Mouse (Mus musculus) thymus, adult 2 months (tissue): ENCODE measurements around the gene Il25. TPM values are rescaled to one million over a fixed set of nuclear protein-coding genes. Genes with fewer than 3 reads are reported as not detected.

Experiments
- DNase-seq: peaks from one replicate; pipeline ENCODE4 v3.0.0; 2021
- H3K27ac ChIP-seq: fragments of 200-500 bp; 2 replicates; pipeline ENCODE4 v1.5.1; 2012; ENCODE audit warnings: low read length, control low read depth; ENCODE audit not compliant: control insufficient read depth, insufficient read depth
- H3K27me3 ChIP-seq: fragments of 200-500 bp; 2 replicates; pipeline ENCODE4 v1.6.1; 2012; ENCODE audit warnings: mild to moderate bottlenecking, low read length, moderate library complexity, mixed read lengths; ENCODE audit not compliant: control insufficient read depth, insufficient read depth
- H3K36me3 ChIP-seq: fragments of 200-500 bp; 2 replicates; pipeline ENCODE4 v1.6.1; 2012; ENCODE audit warnings: mild to moderate bottlenecking, low read length, moderate library complexity; ENCODE audit not compliant: control insufficient read depth, insufficient read depth
- H3K4me1 ChIP-seq: fragments of 200-500 bp; replicated peaks from 2 replicates; pipeline ENCODE4 v1.6.1; 2012; ENCODE audit warnings: low read length; ENCODE audit not compliant: control insufficient read depth, insufficient read depth
- H3K4me3 ChIP-seq: fragments of 200-500 bp; 2 replicates; pipeline ENCODE4 v1.5.1; 2012; ENCODE audit warnings: mild to moderate bottlenecking, low read length, control low read depth, moderate library complexity; ENCODE audit not compliant: control insufficient read depth, insufficient read depth
- CTCF ChIP-seq: fragments of 200-500 bp; IDR thresholded peaks from 2 replicates; pipeline ENCODE4 v1.5.1; 2012; ENCODE audit warnings: mild to moderate bottlenecking, control low read depth, low read length, moderate library complexity, borderline replicate concordance; ENCODE audit not compliant: control insufficient read depth, poor library complexity, insufficient read depth; ENCODE audit errors: extremely low read depth
- POLR2A ChIP-seq: fragments of 200-500 bp; IDR thresholded peaks from 2 replicates; pipeline ENCODE4 v1.6.1; 2012; ENCODE audit warnings: mild to moderate bottlenecking, low read length, control low read depth, moderate library complexity; ENCODE audit not compliant: control insufficient read depth, poor library complexity, insufficient read depth; ENCODE audit errors: extremely low read depth
- WGBS: fragments of 180-500 bp; shearing (Covaris S2); methylation state at CpG from one replicate; pipeline ENCODE4 v1.1.7; 2018; 5-methylcytosine and 5-hydroxymethylcytosine counted together
- polyA plus RNA-seq: library from polyadenylated mRNA; depleted of rRNA; stranded (reverse); fragments of >200 nt; gene quantifications from 2 replicates; pipeline ENCODE4 v1.2.3, GENCODE M21; 2012

The Il25 gene
- polyA plus RNA-seq, 1 experiment, result 0.50 TPM

- no peak for DNase-seq
- H3K4me3 ChIP-seq, result no peak overlapping the region
- 95% methylated on average over 16 of the region's 16 CpGs for WGBS
- H3K27ac ChIP-seq, result no peak overlapping the region
- H3K27me3 ChIP-seq, result no peaks in the 10 kb centered on the region
- no peak for TF ChIP-seq POLR2A
- no peak for TF ChIP-seq CTCF
- H3K36me3 ChIP-seq, result no peaks in the 10 kb centered on the region
- peaks cover 9% of the 10 kb centered on the region; the same call in 1 of the 2 replicates for H3K4me1 ChIP-seq
Measured at GRCm38 (mm10) chr14:54937361-54938182, 5.1 kb downstream of the Il25 start.

- no peak overlapping the region for H3K4me3 ChIP-seq
- H3K36me3 ChIP-seq, result no peaks in the 10 kb centered on the region
- no peak overlapping the region for H3K27ac ChIP-seq
- WGBS, result 93% methylated on average over 15 of the region's 15 CpGs
- H3K27me3 ChIP-seq, result no peaks in the 10 kb centered on the region
- peaks cover 9% of the 10 kb centered on the region; the same call in 1 of the 2 replicates for H3K4me1 ChIP-seq
- TF ChIP-seq POLR2A, result no peak
- TF ChIP-seq CTCF, result no peak
- DNase-seq, result no peak
Measured at GRCm38 (mm10) chr14:54938431-54939219, 6.1 kb downstream of the Il25 start.

- no peak overlapping the region for H3K27ac ChIP-seq
- TF ChIP-seq POLR2A, result no peak
- peak; percentile 59; the same call in 1 of the 2 replicates for TF ChIP-seq CTCF
- WGBS, result 59% methylated on average over 12 of the region's 12 CpGs
Measured at GRCm38 (mm10) chr14:54939434-54940175, 7.1 kb downstream of the Il25 start.

GRCm38 (mm10) chr14:54940176-54940530 is 7.7 kb downstream of the Il25 start:
- 83% methylated on average over 3 of the region's 3 CpGs for WGBS
- TF ChIP-seq CTCF (no peak), POLR2A (no peak)
- H3K4me3 ChIP-seq, result no peak overlapping the region
- H3K36me3 ChIP-seq, result no peaks in the 10 kb centered on the region
- no peak for DNase-seq
- no peak overlapping the region for H3K27ac ChIP-seq
- peaks cover 9% of the 10 kb centered on the region; the same call in 1 of the 2 replicates for H3K4me1 ChIP-seq
- no peaks in the 10 kb centered on the region for H3K27me3 ChIP-seq

More at GRCm38 (mm10) chr14:54939434-54940175, 7.1 kb downstream of the Il25 start:
- peak; percentile 71 for DNase-seq
- Histone ChIP-seq H3K36me3 (no peaks in the 10 kb centered on the region), H3K4me3 (no peak overlapping the region), H3K27me3 (no peaks in the 10 kb centered on the region), H3K4me1 (peaks cover 9% of the 10 kb centered on the region; the same call in 1 of the 2 replicates)

GRCm38 (mm10) chr14:54941024-54941978 is 8.8 kb downstream of the Il25 start:
- no peaks in the 10 kb centered on the region for H3K36me3 ChIP-seq
- whole genome bisulfite sequencing, result 41% methylated on average over 13 of the region's 13 CpGs
- no peaks in the 10 kb centered on the region for H3K27me3 ChIP-seq
- DNase-seq, result no peak
- H3K27ac ChIP-seq, result no peak overlapping the region
- H3K4me1 ChIP-seq, result peaks cover 9% of the 10 kb centered on the region; the same call in 1 of the 2 replicates
- no peak overlapping the region for H3K4me3 ChIP-seq
- no peak for TF ChIP-seq CTCF
- no peak for TF ChIP-seq POLR2A

- H3K4me3 ChIP-seq, result no peak overlapping the region
- H3K27me3 ChIP-seq, result no peaks in the 10 kb centered on the region
- H3K4me1 ChIP-seq, result peaks cover 9% of the 10 kb centered on the region; the same call in 1 of the 2 replicates
- no peaks in the 10 kb centered on the region for H3K36me3 ChIP-seq
- TF ChIP-seq POLR2A (no peak), CTCF (no peak)
- no peak for DNase-seq
- 98% methylated on average over 8 of the region's 8 CpGs for WGBS
- no peak overlapping the region for H3K27ac ChIP-seq
Measured at GRCm38 (mm10) chr14:54942479-54942878, 10.0 kb downstream of the Il25 start.
